Mouse (Mus musculus) thymus, adult 2 months (tissue): ENCODE results near the gene Myo15b. TPM values are rescaled to one million over a fixed set of nuclear protein-coding genes. Genes with fewer than 3 reads are reported as not detected.

ENCODE experiments used
- DNase-seq: peaks from one replicate; pipeline ENCODE4 v3.0.0; 2021
- H3K27ac ChIP-seq: fragments of 200-500 bp; 2 replicates; pipeline ENCODE4 v1.5.1; 2012; ENCODE audit warnings: low read length, control low read depth; ENCODE audit not compliant: control insufficient read depth, insufficient read depth
- H3K27me3 ChIP-seq: fragments of 200-500 bp; 2 replicates; pipeline ENCODE4 v1.6.1; 2012; ENCODE audit warnings: mild to moderate bottlenecking, low read length, moderate library complexity, mixed read lengths; ENCODE audit not compliant: control insufficient read depth, insufficient read depth
- H3K36me3 ChIP-seq: fragments of 200-500 bp; 2 replicates; pipeline ENCODE4 v1.6.1; 2012; ENCODE audit warnings: mild to moderate bottlenecking, low read length, moderate library complexity; ENCODE audit not compliant: control insufficient read depth, insufficient read depth
- H3K4me1 ChIP-seq: fragments of 200-500 bp; replicated peaks from 2 replicates; pipeline ENCODE4 v1.6.1; 2012; ENCODE audit warnings: low read length; ENCODE audit not compliant: control insufficient read depth, insufficient read depth
- H3K4me3 ChIP-seq: fragments of 200-500 bp; 2 replicates; pipeline ENCODE4 v1.5.1; 2012; ENCODE audit warnings: mild to moderate bottlenecking, low read length, control low read depth, moderate library complexity; ENCODE audit not compliant: control insufficient read depth, insufficient read depth
- CTCF ChIP-seq: fragments of 200-500 bp; IDR thresholded peaks from 2 replicates; pipeline ENCODE4 v1.5.1; 2012; ENCODE audit warnings: mild to moderate bottlenecking, control low read depth, low read length, moderate library complexity, borderline replicate concordance; ENCODE audit not compliant: control insufficient read depth, poor library complexity, insufficient read depth; ENCODE audit errors: extremely low read depth
- POLR2A ChIP-seq: fragments of 200-500 bp; IDR thresholded peaks from 2 replicates; pipeline ENCODE4 v1.6.1; 2012; ENCODE audit warnings: mild to moderate bottlenecking, low read length, control low read depth, moderate library complexity; ENCODE audit not compliant: control insufficient read depth, poor library complexity, insufficient read depth; ENCODE audit errors: extremely low read depth
- WGBS: fragments of 180-500 bp; shearing (Covaris S2); methylation state at CpG from one replicate; pipeline ENCODE4 v1.1.7; 2018; 5-methylcytosine and 5-hydroxymethylcytosine counted together
- polyA plus RNA-seq: library from polyadenylated mRNA; depleted of rRNA; stranded (reverse); fragments of >200 nt; gene quantifications from 2 replicates; pipeline ENCODE4 v1.2.3, GENCODE M21; 2012

Gene Myo15b
- polyA plus RNA-seq, 1 experiment: 6.1 TPM

DNA sequence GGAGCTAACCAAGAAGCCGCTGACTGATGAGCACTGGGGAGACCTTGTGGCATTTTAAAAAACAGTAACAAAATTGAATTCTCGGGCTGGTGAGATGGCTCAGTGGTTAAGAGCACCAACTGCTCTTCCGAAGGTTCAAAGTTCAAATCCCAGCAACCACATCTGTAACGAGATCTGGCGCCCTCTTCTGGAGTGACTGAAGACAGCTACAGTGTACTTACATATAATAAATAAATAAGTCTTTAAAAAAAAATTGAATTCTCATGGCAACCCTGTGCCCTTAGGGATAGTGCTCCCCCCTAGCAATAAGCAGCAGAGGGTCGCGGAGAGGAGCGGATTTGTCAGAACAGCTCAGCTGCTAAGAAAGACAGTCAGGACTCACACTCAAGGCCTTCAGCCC lies 5.7 kb downstream of the Myo15b start:
- WGBS: 87% methylated on average over 8 of the region's 8 CpGs
- no peak overlapping the region for H3K4me3 ChIP-seq
- no peak overlapping the region for H3K27ac ChIP-seq
- H3K36me3 ChIP-seq: no peaks in the 10 kb centered on the region
- no peak for TF ChIP-seq CTCF
- no peak for DNase-seq
- peaks cover 6% of the 10 kb centered on the region; the same call in 1 of the 2 replicates for H3K4me1 ChIP-seq
- peaks cover 6% of the 10 kb centered on the region; the same call in 1 of the 2 replicates for H3K27me3 ChIP-seq

DNA sequence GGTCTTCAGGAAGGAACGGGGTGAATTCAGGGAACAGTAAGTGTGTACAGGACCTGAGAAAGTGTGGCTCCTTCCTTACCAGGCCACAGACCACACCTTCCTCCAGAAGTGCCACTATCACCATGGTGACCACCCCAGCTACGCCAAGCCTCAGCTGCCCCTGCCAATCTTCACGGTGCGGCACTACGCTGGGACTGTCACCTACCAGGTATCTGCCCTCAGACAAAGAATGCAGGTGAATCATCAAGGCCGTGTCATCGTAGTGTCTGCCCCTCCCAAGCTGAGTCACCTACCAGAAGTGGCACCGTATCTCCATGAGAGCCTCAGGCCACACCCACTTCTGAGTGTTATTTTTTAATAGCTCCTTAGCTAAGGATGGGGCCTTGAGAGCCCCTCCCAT lies 11.2 kb downstream of the Myo15b start:
- DNase-seq: no peak
- H3K27ac ChIP-seq: no peak overlapping the region
- 14% methylated on average over 8 of the region's 8 CpGs for WGBS
- TF ChIP-seq POLR2A: no peak
- no peak for TF ChIP-seq CTCF
- no peak overlapping the region for H3K4me3 ChIP-seq
- H3K36me3 ChIP-seq: no peaks in the 10 kb centered on the region
- H3K4me1 ChIP-seq: no peaks in the 10 kb centered on the region
- no peaks in the 10 kb centered on the region for H3K27me3 ChIP-seq

DNA sequence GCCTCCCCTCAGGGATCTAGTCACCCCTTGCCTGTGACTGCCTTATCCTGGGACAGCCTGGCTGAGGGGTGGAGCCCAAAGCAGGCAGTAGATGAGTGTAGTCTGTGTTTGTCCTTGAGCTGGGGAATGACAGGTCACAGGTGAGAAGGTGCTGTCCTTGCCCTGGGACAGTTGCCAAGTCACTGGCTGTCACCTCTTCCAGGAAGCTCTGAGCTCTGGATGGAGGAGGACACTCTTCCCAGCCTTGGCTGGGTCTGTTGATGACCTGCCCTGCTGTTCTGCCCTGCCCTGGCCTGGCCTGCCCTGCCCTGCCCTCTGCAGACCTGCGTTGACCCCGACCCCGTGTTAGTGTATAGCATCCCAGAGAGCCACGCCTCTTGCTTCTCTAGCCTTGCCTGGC lies 14.2 kb downstream of the Myo15b start:
- Histone ChIP-seq H3K36me3 (no peaks in the 10 kb centered on the region), H3K27ac (no peak overlapping the region), H3K27me3 (no peaks in the 10 kb centered on the region), H3K4me1 (peaks cover 7% of the 10 kb centered on the region), H3K4me3 (no peak overlapping the region)
- DNase-seq: no peak
- no peak for TF ChIP-seq CTCF
- whole genome bisulfite sequencing: 89% methylated on average over 4 of the region's 4 CpGs

DNA sequence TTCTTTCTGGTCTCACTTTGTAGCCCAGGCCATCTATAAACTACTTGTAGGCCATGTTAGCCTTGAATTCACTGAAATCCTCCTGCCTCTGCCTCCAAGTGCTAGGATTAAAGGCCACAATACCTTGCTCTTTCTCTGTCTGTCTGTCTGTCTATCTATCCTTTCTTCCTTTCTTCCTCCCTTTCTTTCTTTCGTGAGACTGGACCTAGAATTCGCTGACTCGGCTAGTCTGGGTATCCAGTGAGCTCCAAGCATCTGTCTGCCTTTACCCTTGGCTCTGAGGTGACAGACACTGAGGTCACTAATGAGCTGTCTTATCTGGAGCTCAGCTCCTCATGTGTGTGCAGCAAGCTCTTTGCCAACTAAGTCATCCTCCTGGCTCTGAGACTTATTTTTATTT lies 17.7 kb downstream of the Myo15b start:
- H3K27me3 ChIP-seq: no peaks in the 10 kb centered on the region
- 90% methylated on average over 3 of the region's 3 CpGs for WGBS
- H3K4me1 ChIP-seq: peaks cover 9% of the 10 kb centered on the region
- DNase-seq: no peak
- no peak overlapping the region for H3K27ac ChIP-seq
- H3K4me3 ChIP-seq: no peak overlapping the region
- TF ChIP-seq POLR2A: no peak
- no peak for TF ChIP-seq CTCF
- no peaks in the 10 kb centered on the region for H3K36me3 ChIP-seq

DNA sequence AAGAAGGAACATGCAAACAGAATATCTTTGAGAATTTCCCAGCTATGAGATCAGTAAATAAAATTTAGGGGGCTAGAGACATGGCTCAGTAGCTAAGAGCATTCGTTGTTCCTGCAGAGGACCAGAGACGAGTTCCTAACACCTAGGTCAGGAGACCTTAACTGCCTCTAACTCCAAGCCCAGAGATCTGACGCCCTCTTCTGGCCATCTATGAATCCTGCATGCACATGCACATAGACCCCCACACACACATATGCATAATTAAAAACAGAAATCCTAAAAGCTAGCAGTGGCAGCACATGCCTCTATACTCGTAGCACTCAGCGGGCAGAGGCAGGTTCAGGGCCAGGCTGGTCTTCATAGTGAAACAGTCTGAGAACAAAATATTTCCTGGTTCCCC lies 18.2 kb downstream of the Myo15b start:
- WGBS: 96% methylated on average over 5 of the region's 5 CpGs
- Histone ChIP-seq H3K4me1 (peaks cover 9% of the 10 kb centered on the region), H3K36me3 (no peaks in the 10 kb centered on the region), H3K27me3 (no peaks in the 10 kb centered on the region), H3K27ac (no peak overlapping the region), H3K4me3 (no peak overlapping the region)
- TF ChIP-seq CTCF (no peak), POLR2A (no peak)
- DNase-seq: no peak

DNA sequence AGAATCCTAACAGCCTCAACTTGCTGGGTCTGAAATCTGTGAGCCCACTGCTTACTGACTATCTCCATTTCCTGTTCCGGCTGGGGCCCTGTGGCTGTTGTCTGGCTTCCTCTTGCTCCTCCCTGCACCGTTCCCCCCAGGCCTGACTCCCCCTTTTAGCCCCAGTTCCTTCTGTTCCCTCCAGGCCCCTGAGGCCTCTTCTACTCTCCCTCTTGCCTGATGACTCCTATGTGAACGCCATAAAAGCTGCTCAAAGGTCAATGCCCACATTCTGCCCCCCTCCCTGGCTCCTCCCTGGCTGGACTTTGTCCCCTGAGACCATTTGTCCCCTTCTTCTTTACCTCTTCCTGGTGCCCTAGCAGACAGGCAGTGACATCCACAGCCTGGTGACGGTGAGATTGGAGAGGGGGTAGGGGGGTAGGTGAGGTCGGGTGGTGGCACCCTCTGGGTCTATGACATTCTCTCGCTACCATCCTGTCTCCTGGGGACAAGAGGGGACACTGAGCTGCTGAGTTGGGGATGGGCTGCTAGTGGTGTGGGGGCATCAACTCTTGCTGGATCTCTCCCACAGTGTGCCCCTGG lies 19.1 kb downstream of the Myo15b start:
- no peak for TF ChIP-seq POLR2A
- no peak for TF ChIP-seq CTCF
- DNase-seq: no peak
- no peak overlapping the region for H3K27ac ChIP-seq
- no peaks in the 10 kb centered on the region for H3K27me3 ChIP-seq
- H3K4me1 ChIP-seq: peaks cover 9% of the 10 kb centered on the region
- WGBS: 45% methylated on average over 6 of the region's 6 CpGs
- H3K4me3 ChIP-seq: no peak overlapping the region
- H3K36me3 ChIP-seq: no peaks in the 10 kb centered on the region

DNA sequence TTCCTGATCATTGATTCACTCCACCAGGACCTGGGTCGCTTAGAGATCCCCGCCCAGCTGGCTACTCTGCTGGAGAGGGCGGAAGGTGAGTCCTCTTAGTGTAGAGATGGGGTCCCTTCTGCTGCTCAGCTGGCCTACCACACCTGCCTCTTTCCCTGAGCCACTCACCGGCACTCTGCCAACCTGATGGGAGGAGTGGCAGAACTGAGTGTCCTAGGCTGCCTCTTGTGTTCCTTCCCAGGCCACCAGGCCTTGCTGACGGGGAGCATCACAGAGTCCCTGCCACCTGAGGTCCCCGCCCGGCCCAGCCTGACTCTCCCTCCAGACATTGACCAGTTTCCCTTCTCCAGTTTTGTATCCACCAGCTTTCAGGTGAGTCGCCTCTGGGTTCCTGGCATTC lies 19.9 kb downstream of the Myo15b start:
- Histone ChIP-seq H3K27ac (no peak overlapping the region), H3K27me3 (no peaks in the 10 kb centered on the region), H3K4me1 (peaks cover 9% of the 10 kb centered on the region), H3K4me3 (no peak overlapping the region), H3K36me3 (no peaks in the 10 kb centered on the region)
- TF ChIP-seq CTCF: no peak
- no peak for TF ChIP-seq POLR2A
- DNase-seq: no peak
- WGBS: 95% methylated on average over 8 of the region's 8 CpGs
